Mouse (Mus musculus): ENCODE measurements around the gene Gpx8. TPM values are rescaled to one million over a fixed set of nuclear protein-coding genes. Genes with fewer than 3 reads are reported as not detected.
"Not testable (repeated sequence)": the region's sequence is repeated elsewhere in the genome, so short reads cannot be mapped to it uniquely, and the experiment has no call there.

The Gpx8 gene
- polyA plus RNA-seq, 1 experiment from 2014 or later = 95.2 TPM

DNA sequence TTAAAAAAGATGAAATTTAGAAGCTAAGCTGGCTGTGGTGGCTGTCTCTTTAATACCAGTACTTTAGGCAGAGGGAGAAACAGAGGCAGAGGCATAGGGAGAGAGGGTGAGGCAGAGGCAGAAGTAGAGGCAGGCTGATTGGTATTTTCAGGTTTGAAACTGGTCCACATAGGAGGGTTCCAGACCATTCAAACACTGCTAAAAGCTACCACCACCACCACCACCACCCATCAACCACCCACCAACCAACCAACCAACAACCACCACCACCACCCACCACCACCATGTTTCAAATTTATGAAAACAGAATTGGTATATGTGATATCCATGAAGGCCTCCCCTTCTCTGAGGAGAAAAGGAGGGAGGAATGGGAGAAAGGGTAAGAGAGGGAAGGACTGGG is 13.4 kb downstream of the Gpx8 start:
- peaks cover 12% of the 10 kb centered on the region; the same call in 1 of the 2 replicates for H3K4me1 ChIP-seq (ENCODE audit: control insufficient read depth, insufficient read depth, low read length)
- H3K9ac ChIP-seq (ENCODE audit: low read length) = no peak overlapping the region
- H3K36me3 ChIP-seq (ENCODE audit: control insufficient read depth, insufficient read depth, low read length) = no peaks in the 10 kb centered on the region
- DNase-seq (ENCODE audit: low spot score) (no peak), ATAC-seq (ENCODE audit: insufficient read depth, low FRiP score, low TSS enrichment) (no peak)
- no peak overlapping the region for H3K27ac ChIP-seq (ENCODE audit: low read depth, low read length)
- no peaks in the 10 kb centered on the region for H3K9me3 ChIP-seq (ENCODE audit: control insufficient read depth, low read length)
- H3K4me3 ChIP-seq (ENCODE audit: low read depth, low read length) = no peak overlapping the region
- H3K4me2 ChIP-seq (ENCODE audit: low read depth) = no peak overlapping the region
- H3K27me3 ChIP-seq (ENCODE audit: control insufficient read depth, insufficient read depth, low read length) = peaks cover 39% of the 10 kb centered on the region

DNA sequence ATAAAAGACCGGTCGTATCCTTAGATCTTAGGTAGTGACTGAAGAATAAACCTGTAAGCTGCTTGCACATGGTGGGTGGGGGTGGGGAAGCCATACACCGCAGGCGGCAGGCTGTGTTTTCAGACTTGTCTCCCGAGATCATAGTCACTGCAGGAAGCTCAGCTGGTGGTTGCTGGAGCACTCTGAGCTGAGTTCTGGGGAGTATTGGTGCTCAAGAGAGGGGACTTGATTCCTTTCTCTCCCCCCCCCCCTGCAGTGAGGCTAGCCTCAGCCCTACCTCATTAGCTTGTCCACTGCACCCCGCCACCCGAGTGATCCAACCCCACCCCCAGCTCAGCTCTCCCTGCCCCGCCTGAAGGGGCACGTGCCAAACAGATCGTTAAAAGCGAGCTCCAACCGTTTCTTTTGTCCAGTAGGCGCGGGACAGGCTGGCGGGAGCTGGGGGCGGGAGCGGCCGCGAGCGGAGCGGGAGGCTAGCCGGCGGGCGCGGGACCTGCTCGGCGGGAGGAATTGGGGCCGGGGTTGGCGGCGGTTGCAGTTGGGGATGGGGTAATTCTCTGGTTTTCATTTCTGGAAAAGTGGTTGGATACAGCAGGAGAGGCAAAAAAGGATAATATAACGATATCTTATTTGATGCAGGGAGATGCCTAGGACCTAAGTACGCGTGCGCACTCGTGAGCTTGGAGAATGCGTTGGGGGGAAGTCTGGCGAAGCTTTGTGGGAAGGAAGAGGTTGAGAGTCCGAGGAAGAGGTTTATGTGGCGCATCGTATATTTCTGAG is 14.2 kb downstream of the Gpx8 start:
- Histone ChIP-seq H3K9me3 (ENCODE audit: control insufficient read depth, low read length) (no peaks in the 10 kb centered on the region), H3K27ac (ENCODE audit: low read depth, low read length) (no peak overlapping the region), H3K4me2 (ENCODE audit: low read depth) (peak overlapping the region; percentile 86), H3K36me3 (ENCODE audit: control insufficient read depth, insufficient read depth, low read length) (no peaks in the 10 kb centered on the region), H3K4me3 (ENCODE audit: low read depth, low read length) (peak overlapping the region; percentile 49), H3K9ac (ENCODE audit: low read length) (peak overlapping the region; percentile 67), H3K4me1 (ENCODE audit: control insufficient read depth, insufficient read depth, low read length) (peaks cover 12% of the 10 kb centered on the region; the same call in 1 of the 2 replicates), H3K27me3 (ENCODE audit: control insufficient read depth, insufficient read depth, low read length) (peaks cover 39% of the 10 kb centered on the region)
- DNase-seq (ENCODE audit: low spot score) (peak; percentile 73), ATAC-seq (ENCODE audit: insufficient read depth, low FRiP score, low TSS enrichment) (peak; percentile 70)
- whole genome bisulfite sequencing = under 1% methylated on average over 40 of the region's 40 CpGs

DNA sequence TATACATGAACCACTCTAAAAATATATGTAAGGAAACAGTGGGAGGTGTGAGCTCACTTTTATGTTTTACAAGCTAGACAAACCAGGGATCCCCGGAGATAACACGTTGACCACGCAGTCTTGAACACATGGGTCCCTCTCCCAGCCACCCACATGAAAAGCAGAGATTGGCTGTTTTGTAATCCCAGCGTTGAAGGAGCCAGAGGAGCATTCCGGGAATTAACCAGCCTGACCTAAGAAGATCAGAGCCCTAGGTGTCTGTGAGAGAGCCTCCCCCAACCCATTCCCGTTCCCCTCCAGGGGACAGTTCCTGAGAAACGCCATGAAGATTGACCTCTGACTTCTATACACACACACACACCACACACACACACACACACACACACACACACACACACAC is 14.9 kb downstream of the Gpx8 start:
- H3K4me1 ChIP-seq (ENCODE audit: control insufficient read depth, insufficient read depth, low read length) = peaks cover 12% of the 10 kb centered on the region; the same call in 1 of the 2 replicates
- WGBS = 3% methylated on average over 7 of the region's 7 CpGs
- ATAC-seq (ENCODE audit: insufficient read depth, low FRiP score, low TSS enrichment) (peak; percentile 4; the same call in 1 of the 2 replicates), DNase-seq (ENCODE audit: low spot score) (no peak)
- H3K4me3 ChIP-seq (ENCODE audit: low read depth, low read length) = no peak overlapping the region
- no peak overlapping the region for H3K27ac ChIP-seq (ENCODE audit: low read depth, low read length)
- H3K9ac ChIP-seq (ENCODE audit: low read length) = no peak overlapping the region
- peaks cover 39% of the 10 kb centered on the region for H3K27me3 ChIP-seq (ENCODE audit: control insufficient read depth, insufficient read depth, low read length)
- no peaks in the 10 kb centered on the region for H3K36me3 ChIP-seq (ENCODE audit: control insufficient read depth, insufficient read depth, low read length)
- H3K4me2 ChIP-seq (ENCODE audit: low read depth) = peak overlapping the region; percentile 86
- H3K9me3 ChIP-seq (ENCODE audit: control insufficient read depth, low read length) = no peaks in the 10 kb centered on the region

DNA sequence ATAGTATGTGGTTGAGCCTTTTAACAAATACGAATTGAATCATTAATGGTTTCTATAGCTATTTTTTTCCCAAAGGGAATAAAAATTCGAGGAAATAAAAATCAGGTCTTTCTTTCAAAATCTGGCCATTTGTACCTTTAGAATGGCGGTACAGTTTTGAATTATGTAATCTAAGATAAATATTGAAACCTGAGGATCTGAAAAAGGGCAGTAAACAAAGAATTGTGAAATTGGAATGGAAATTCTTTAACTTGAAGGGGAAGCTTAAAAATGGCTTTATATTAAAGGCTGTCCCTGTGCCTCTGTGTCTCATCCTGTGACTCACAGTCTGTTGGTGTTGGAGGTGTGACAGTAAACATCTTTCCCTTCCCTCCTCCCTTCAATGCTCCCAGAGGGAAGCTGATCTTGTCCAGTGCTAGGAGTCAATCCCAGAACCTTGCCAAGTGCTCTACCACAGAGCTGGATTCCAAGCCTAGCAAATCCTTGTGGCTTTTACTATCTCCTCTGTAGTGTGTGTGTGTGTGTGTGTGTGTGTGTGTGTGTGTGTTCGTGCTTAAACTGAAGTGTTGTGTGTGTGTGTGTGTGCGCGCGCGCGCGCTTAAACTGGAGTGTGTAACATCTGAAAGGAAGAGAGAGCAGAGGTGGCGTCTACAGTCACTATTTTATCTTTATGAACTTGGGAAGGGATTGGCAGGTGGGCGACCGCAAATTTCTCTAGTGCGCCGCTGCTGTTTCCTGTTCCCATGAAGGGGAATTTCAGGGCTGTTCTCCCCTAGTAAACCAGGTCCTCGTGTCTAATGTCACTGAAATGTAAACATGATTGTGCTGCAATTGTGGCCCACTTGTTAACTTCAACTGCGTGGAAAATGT is 22.7 kb downstream of the Gpx8 start:
- H3K36me3 ChIP-seq (ENCODE audit: control insufficient read depth, insufficient read depth, low read length) = no peaks in the 10 kb centered on the region
- no peak overlapping the region for H3K9ac ChIP-seq (ENCODE audit: low read length)
- no peaks in the 10 kb centered on the region for H3K4me1 ChIP-seq (ENCODE audit: control insufficient read depth, insufficient read depth, low read length)
- no peaks in the 10 kb centered on the region for H3K9me3 ChIP-seq (ENCODE audit: control insufficient read depth, low read length)
- 84% methylated on average over 17 of the region's 17 CpGs for WGBS
- no peak overlapping the region for H3K4me3 ChIP-seq (ENCODE audit: low read depth, low read length)
- ATAC-seq (ENCODE audit: insufficient read depth, low FRiP score, low TSS enrichment) (no peak), DNase-seq (ENCODE audit: low spot score) (no peak)
- no peak overlapping the region for H3K4me2 ChIP-seq (ENCODE audit: low read depth)
- H3K27ac ChIP-seq (ENCODE audit: low read depth, low read length) = no peak overlapping the region
- H3K27me3 ChIP-seq (ENCODE audit: control insufficient read depth, insufficient read depth, low read length) = no peaks in the 10 kb centered on the region

DNA sequence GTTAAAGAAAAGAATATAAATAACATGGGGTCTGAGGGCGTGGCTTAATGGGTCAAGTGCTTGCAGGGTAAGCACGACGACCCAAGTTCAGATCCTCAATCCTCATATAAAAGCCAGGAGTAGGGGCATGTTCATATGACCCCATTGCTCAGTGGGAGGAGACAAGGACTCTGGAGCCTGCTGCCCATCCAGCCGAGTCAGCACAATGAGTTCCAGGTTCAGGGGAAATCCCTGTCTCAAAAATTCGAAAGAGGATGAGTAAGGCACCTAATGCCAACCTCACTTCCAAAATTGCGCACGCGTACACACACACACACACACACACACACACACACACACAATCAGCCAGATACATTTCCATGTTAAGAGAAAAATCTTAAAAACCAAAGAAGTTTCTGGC is 23.7 kb downstream of the Gpx8 start:
- DNase-seq (ENCODE audit: low spot score) = no peak
- no peak overlapping the region for H3K4me2 ChIP-seq (ENCODE audit: low read depth)
- H3K27ac ChIP-seq (ENCODE audit: low read depth, low read length) = no peak overlapping the region
- H3K9me3 ChIP-seq (ENCODE audit: control insufficient read depth, low read length) = no peaks in the 10 kb centered on the region
- 78% methylated on average over 8 of the region's 8 CpGs for WGBS
- H3K9ac ChIP-seq (ENCODE audit: low read length) = no peak overlapping the region
- H3K27me3 ChIP-seq (ENCODE audit: control insufficient read depth, insufficient read depth, low read length) = no peaks in the 10 kb centered on the region
- H3K4me1 ChIP-seq (ENCODE audit: control insufficient read depth, insufficient read depth, low read length) = no peaks in the 10 kb centered on the region
- no peak for ATAC-seq (ENCODE audit: insufficient read depth, low FRiP score, low TSS enrichment)
- H3K4me3 ChIP-seq (ENCODE audit: low read depth, low read length) = no peak overlapping the region
- H3K36me3 ChIP-seq (ENCODE audit: control insufficient read depth, insufficient read depth, low read length) = no peaks in the 10 kb centered on the region

DNA sequence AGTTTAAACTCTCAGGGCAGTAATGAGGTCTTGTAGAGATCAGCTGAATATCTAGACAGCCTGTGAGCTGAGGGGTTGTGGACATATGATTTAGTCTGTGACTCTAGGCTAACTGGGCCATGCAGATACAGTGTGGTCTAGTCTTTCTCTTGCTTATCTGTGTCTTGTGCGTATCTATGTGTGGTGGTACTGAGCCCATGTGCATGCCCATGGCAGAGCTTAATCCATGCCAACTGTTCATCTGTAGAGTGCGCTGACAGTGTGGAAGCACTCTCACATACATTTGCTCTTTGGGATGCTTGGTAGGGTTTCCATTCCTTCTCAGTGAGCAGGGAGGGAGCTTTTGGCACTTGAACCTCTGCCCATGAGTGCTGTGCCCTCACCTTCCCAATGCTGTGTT is 24.7 kb downstream of the Gpx8 start:
- Histone ChIP-seq H3K36me3 (ENCODE audit: control insufficient read depth, insufficient read depth, low read length) (no peaks in the 10 kb centered on the region), H3K4me3 (ENCODE audit: low read depth, low read length) (no peak overlapping the region), H3K9ac (ENCODE audit: low read length) (no peak overlapping the region), H3K27me3 (ENCODE audit: control insufficient read depth, insufficient read depth, low read length) (no peaks in the 10 kb centered on the region), H3K4me2 (ENCODE audit: low read depth) (no peak overlapping the region), H3K4me1 (ENCODE audit: control insufficient read depth, insufficient read depth, low read length) (no peaks in the 10 kb centered on the region), H3K27ac (ENCODE audit: low read depth, low read length) (no peak overlapping the region), H3K9me3 (ENCODE audit: control insufficient read depth, low read length) (no peaks in the 10 kb centered on the region)
- 86% methylated on average over 2 of the region's 2 CpGs for WGBS
- DNase-seq (ENCODE audit: low spot score) = no peak
- no peak for ATAC-seq (ENCODE audit: insufficient read depth, low FRiP score, low TSS enrichment)

DNA sequence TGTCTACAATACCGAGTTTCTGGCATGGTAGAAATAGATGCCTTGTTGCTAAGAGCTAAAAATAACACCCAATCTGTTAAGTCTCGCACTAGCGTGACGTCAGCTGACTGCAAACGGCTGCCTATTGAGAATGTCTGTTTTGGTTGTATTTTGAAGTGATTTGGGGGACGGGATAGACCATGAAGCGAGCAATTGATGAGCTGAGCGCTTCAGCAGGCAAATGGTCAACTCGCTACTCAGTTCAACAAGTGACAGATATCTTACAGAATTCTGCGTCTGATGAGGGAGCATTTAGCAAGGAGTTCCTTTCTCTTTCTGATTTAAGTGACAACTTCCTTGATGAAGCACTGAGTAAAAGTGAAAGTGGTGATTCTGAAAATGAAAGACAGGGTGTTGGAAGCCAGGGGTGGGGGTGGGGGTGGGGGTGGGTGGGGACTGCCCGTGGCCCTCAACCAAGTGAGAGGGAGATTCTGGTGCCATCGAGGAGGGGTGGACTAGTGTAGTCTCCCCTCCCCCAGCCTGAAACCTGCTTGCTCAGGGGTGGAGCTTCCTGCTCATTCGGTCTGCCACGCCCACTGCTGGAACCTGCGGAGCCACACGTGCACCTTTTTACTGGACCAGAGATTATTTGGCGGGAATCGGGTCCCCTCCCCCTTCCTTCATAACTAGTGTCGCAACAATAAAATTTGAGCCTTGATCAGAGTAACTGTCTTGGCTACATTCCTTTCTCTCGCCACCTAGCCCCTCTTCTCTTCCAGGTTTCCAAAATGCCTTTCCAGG is 32.8 kb downstream of the Gpx8 start:
- not testable (repeated sequence) for H3K4me3 ChIP-seq (ENCODE audit: low read depth, low read length); DNase-seq (ENCODE audit: low spot score); H3K4me2 ChIP-seq (ENCODE audit: low read depth); H3K4me1 ChIP-seq (ENCODE audit: control insufficient read depth, insufficient read depth, low read length); H3K9me3 ChIP-seq (ENCODE audit: control insufficient read depth, low read length); H3K27me3 ChIP-seq (ENCODE audit: control insufficient read depth, insufficient read depth, low read length); H3K27ac ChIP-seq (ENCODE audit: low read depth, low read length); H3K9ac ChIP-seq (ENCODE audit: low read length); H3K36me3 ChIP-seq (ENCODE audit: control insufficient read depth, insufficient read depth, low read length); ATAC-seq (ENCODE audit: insufficient read depth, low FRiP score, low TSS enrichment)
- WGBS = 50% methylated on average over 18 of the region's 20 CpGs

DNA sequence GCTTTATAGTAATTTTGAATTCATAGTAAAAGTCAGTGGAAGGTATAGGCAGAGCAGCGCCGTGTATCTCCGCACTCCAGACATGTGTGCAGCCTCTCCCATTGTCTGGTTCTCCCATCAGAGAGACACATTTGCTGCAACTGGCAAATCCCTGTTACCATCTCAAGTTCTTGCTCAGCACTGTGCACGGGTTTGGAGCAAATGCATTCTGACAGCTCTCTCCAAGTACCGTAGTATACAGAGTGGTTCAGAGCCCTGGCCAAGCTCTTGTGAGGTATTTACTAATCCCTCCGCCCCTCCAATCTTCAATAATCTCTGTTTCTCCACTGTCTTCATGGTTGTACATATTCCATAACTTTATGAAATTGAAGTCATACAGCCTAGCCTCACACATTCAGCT is 33.5 kb downstream of the Gpx8 start:
- ATAC-seq (ENCODE audit: insufficient read depth, low FRiP score, low TSS enrichment) (no peak), DNase-seq (ENCODE audit: low spot score) (no peak)
- Histone ChIP-seq H3K27ac (ENCODE audit: low read depth, low read length) (no peak overlapping the region), H3K4me1 (ENCODE audit: control insufficient read depth, insufficient read depth, low read length) (no peaks in the 10 kb centered on the region), H3K4me3 (ENCODE audit: low read depth, low read length) (no peak overlapping the region), H3K9me3 (ENCODE audit: control insufficient read depth, low read length) (no peaks in the 10 kb centered on the region), H3K27me3 (ENCODE audit: control insufficient read depth, insufficient read depth, low read length) (no peaks in the 10 kb centered on the region), H3K9ac (ENCODE audit: low read length) (no peak overlapping the region), H3K36me3 (ENCODE audit: control insufficient read depth, insufficient read depth, low read length) (no peaks in the 10 kb centered on the region), H3K4me2 (ENCODE audit: low read depth) (no peak overlapping the region)
- 78% methylated on average over 6 of the region's 6 CpGs for WGBS
